Mouse (Mus musculus): Measurements from ENCODE around the gene Ccdc32. TPM values are rescaled to one million over a fixed set of nuclear protein-coding genes. Genes with fewer than 3 reads are reported as not detected.

Ccdc32 gene
- polyA plus RNA-seq, 1 experiment = 0.75 TPM

DNA sequence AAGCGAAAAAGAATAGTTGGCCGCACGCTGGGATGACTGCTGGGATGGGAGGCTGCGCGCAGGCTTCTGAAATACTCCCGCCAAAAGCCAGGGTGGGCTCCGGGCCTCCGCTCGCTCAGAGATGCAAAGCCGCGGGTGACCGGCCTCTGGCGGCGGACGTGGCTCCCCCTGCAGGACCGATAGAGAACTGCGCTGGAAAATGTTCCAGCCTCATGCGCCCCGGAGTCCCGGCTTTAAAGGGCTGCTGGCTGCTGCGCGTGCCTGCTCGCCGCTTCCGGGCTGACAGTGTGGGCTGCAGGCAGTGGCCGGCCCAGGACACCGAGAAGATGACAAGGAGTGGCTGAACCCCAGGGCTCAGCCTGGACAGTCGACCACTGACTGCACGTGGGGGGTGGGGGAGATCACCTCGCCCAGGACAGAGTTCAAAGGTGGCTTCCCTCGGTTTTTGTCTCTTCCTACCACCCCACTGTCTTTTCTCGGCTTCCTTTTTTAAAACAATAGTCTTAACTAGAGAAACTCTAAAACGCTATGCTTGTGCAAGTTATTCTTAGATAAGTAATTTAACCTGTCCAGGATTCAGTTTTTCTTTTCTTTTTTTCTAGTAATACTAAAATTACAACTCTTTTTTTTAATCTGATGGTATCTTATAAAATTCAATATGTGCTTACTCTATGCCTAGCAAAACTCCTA is 56.4 kb downstream of the Ccdc32 start:
- TF ChIP-seq TAL1 (IDR thresholded peaks at IDR 0.05; ENCODE audit: low read length) (no peak), GATA1 (IDR thresholded peaks at IDR 0.05; ENCODE audit: low read length) (no peak)
- Histone ChIP-seq H3K4me3 (replicated peaks) (peak overlapping the region; percentile 58), H3K27me3 (ENCODE audit: control insufficient read depth) (peaks cover 41% of the 10 kb centered on the region), H3K36me3 (ENCODE audit: control insufficient read depth) (no peaks in the 10 kb centered on the region), H3K4me1 (ENCODE audit: control insufficient read depth) (peaks cover 29% of the 10 kb centered on the region), H3K9me3 (ENCODE audit: control insufficient read depth, low read length) (no peaks in the 10 kb centered on the region)

DNA sequence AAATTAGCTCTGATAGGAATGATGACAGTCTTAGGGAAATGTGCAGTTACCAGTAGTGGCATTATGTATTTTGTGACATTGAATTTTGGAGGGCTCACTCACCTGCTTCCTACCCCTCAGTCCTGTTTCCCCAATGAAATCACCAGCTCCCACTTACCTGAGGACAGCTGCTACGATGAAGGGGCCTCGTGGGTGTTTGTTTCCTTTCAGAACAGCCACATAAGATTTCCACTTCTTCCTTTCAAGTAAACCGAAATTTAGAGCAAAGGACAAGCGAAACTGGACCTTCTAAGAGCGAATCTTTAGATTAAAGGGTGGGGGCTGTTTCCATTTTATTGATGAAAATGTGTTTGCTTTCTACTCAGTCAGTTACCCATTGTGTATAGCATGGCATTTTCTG is 57.1 kb downstream of the Ccdc32 start:
- peaks cover 33% of the 10 kb centered on the region for H3K27me3 ChIP-seq (ENCODE audit: control insufficient read depth)
- H3K9me3 ChIP-seq (ENCODE audit: control insufficient read depth, low read length) = no peaks in the 10 kb centered on the region
- H3K4me3 ChIP-seq (replicated peaks) = no peak overlapping the region
- no peaks in the 10 kb centered on the region for H3K36me3 ChIP-seq (ENCODE audit: control insufficient read depth)
- H3K4me1 ChIP-seq (ENCODE audit: control insufficient read depth) = peaks cover 27% of the 10 kb centered on the region
- TF ChIP-seq TAL1 (IDR thresholded peaks at IDR 0.05; ENCODE audit: low read length) (no peak), GATA1 (IDR thresholded peaks at IDR 0.05; ENCODE audit: low read length) (no peak)

DNA sequence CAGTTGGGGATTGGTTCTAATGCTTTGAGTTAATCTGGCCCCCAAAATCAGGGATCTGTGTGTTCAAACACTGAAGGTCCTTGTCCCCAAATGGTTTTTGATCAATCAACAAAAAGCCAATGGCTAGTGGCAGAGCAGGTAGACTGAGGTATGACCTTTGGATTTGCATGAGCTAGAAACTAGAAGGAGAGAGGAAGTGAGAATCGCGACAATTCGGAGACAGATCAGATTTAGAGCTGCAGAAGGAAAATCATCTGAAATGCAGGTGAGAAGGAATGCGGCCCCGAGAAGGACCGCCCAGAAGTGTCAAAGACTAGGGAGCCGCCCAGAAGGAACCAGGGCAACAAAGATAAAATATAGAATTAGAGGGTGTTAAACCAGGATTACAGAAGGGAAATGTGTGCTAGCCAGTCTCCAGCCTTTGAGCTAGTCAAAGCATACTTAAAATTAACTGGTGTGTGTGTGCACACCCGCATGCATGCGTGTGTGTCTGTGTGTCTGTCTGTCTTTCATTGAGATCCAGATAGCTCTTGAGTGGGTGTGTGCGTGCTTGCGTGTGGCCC is 59.5 kb downstream of the Ccdc32 start:
- Histone ChIP-seq H3K9me3 (ENCODE audit: control insufficient read depth, low read length) (no peaks in the 10 kb centered on the region), H3K4me3 (replicated peaks) (no peak overlapping the region)
- TF ChIP-seq GATA1 (IDR thresholded peaks at IDR 0.05; ENCODE audit: low read length) = no peak
- TF ChIP-seq TAL1 (IDR thresholded peaks at IDR 0.05; ENCODE audit: low read length) = no peak

More for the DNA sequence above, 59.5 kb downstream of the Ccdc32 start:
- H3K36me3 ChIP-seq (ENCODE audit: control insufficient read depth) = no peaks in the 10 kb centered on the region
- peaks cover 9% of the 10 kb centered on the region for H3K27me3 ChIP-seq (ENCODE audit: control insufficient read depth)
- peaks cover 10% of the 10 kb centered on the region for H3K4me1 ChIP-seq (ENCODE audit: control insufficient read depth)

Other genes with a start within 250 kb of the Ccdc32 start
- 0.02 TPM in 1 of 2 replicates, not detected in the other for gene Disp2, start 249.7 kb downstream of the Ccdc32 start, polyA plus RNA-seq (2012)
- 26.7 and 32.4 TPM in 2 replicates for gene Knstrn, start 215.4 kb downstream of the Ccdc32 start, polyA plus RNA-seq (2012)
- 0.30 and 0.45 TPM in 2 replicates for gene Ivd, start 167.4 kb downstream of the Ccdc32 start, polyA plus RNA-seq (2012)
- gene Bahd1, start 129.0 kb downstream of the Ccdc32 start, polyA plus RNA-seq (2012) = 4.0 and 5.7 TPM in 2 replicates
- gene Chst14, start 102.9 kb downstream of the Ccdc32 start, polyA plus RNA-seq (2012) = 0.14 and 0.15 TPM in 2 replicates
- 0.03 and 0.09 TPM in 2 replicates for gene Rpusd2, start 5.4 kb upstream of the Ccdc32 start, polyA plus RNA-seq (2012)
- gene Knl1, start 17.7 kb upstream of the Ccdc32 start, polyA plus RNA-seq (2012) = 0.18 and 0.37 TPM in 2 replicates
- 2.7 and 4.3 TPM in 2 replicates for gene Rad51, start 83.4 kb upstream of the Ccdc32 start, polyA plus RNA-seq (2012)
- gene Rmdn3, start 127.6 kb upstream of the Ccdc32 start, polyA plus RNA-seq (2012) = 4.4 and 6.3 TPM in 2 replicates
- 0.20 and 0.22 TPM in 2 replicates for gene Gchfr, start 138.4 kb upstream of the Ccdc32 start, polyA plus RNA-seq (2012)
- gene Gm14137, start 145.1 kb upstream of the Ccdc32 start, polyA plus RNA-seq (2012) = not detected in 2 replicates
- gene Zfyve19, start 179.2 kb upstream of the Ccdc32 start, polyA plus RNA-seq (2012) = 1.1 and 1.9 TPM in 2 replicates
- 3.9 and 5.5 TPM in 2 replicates for gene Dnajc17, start 179.4 kb upstream of the Ccdc32 start, polyA plus RNA-seq (2012)
- not detected in 2 replicates for gene Ppp1r14d, start 200.5 kb upstream of the Ccdc32 start, polyA plus RNA-seq (2012)
- 0.02 TPM in 1 of 2 replicates, not detected in the other for gene Spint1, start 208.0 kb upstream of the Ccdc32 start, polyA plus RNA-seq (2012)
- gene Rhov, start 241.9 kb upstream of the Ccdc32 start, polyA plus RNA-seq (2012) = not detected in 2 replicates

Measured in erythroblast, embryonic 14.5 days (primary cell).